Mouse (Mus musculus) left cerebral cortex, postnatal 36 days (tissue): ENCODE measurements around the gene Miga1. TPM values are rescaled to one million over a fixed set of nuclear protein-coding genes. Genes with fewer than 3 reads are reported as not detected.
A peak's percentile ranks its signal among the peaks of the same experiment; 100 is the strongest.
"Not testable (repeated sequence)": the region's sequence is repeated elsewhere in the genome, so short reads cannot be mapped to it uniquely, and the experiment has no call there.

Experiments used
- DNase-seq, 2 experiments: peaks; one replicate each; pipeline ENCODE4 v3.0.0; 2021 to 2022; ENCODE audit warnings: low spot score in 2 of 2, mixed read lengths in 1 of 2
- intact Hi-C: fragments of 180-260 bp; cut with DNase I; formaldehyde crosslinking; loops from one replicate; pipeline ENCODE4 v1.15.1; 2025
- total RNA-seq, 2 experiments: library from RNA; stranded (reverse); gene quantifications; 2 replicates each; pipeline ENCODE4 v1.2.3; 2021

Miga1 gene
- total RNA-seq, 2 experiments from 2014 or later: 74.2 to 79.3 TPM

- no peak for DNase-seq
- intact Hi-C loops: loop anchor here (10.0 kb wide), 1 partner anchor 50 kb away; no protein-coding TSS in a partner anchor
Observed at GRCm38 (mm10) chr3:152264374-152264773, 75.8 kb downstream of the Miga1 start.

- intact Hi-C loops: loop anchor here (10.0 kb wide), 1 partner anchor 53 kb away; no protein-coding TSS in a partner anchor
- no peak for DNase-seq
Observed at GRCm38 (mm10) chr3:152261948-152262347, 78.3 kb downstream of the Miga1 start.

- intact Hi-C loops: loop anchor here (10.0 kb wide), 1 partner anchor 53 kb away; no protein-coding TSS in a partner anchor
- no peak for DNase-seq
Observed at GRCm38 (mm10) chr3:152261436-152261835, 78.8 kb downstream of the Miga1 start.

- DNase-seq: no peak
- intact Hi-C loops: loop anchor here (10.0 kb wide), 1 partner anchor 54 kb away; no protein-coding TSS in a partner anchor
Observed at GRCm38 (mm10) chr3:152260362-152260761, 79.8 kb downstream of the Miga1 start.

- intact Hi-C loops: not testable (repeated sequence)
- DNase-seq: peak; percentile 62 to 70
Observed at GRCm38 (mm10) chr3:152259409-152259808, 80.8 kb downstream of the Miga1 start.

- DNase-seq: no peak
- intact Hi-C loops: no loop called here
Observed at GRCm38 (mm10) chr3:152257528-152257927, 82.7 kb downstream of the Miga1 start.

- no peak for DNase-seq
- intact Hi-C loops: no loop called here
Observed at GRCm38 (mm10) chr3:152250487-152250886, 89.7 kb downstream of the Miga1 start.

GRCm38 (mm10) chr3:152247708-152248107, 92.5 kb downstream of the Miga1 start:
- no peak for DNase-seq
- intact Hi-C loops: no loop called here

GRCm38 (mm10) chr3:152245273-152245910, 94.8 kb downstream of the Miga1 start:
- intact Hi-C loops: no loop called here
- no peak for DNase-seq

GRCm38 (mm10) chr3:152243304-152243703, 96.9 kb downstream of the Miga1 start:
- DNase-seq: no peak
- intact Hi-C loops: no loop called here

- no peak for DNase-seq
- intact Hi-C loops: no loop called here
Observed at GRCm38 (mm10) chr3:152241098-152241497, 99.1 kb downstream of the Miga1 start.

- no peak for DNase-seq
- intact Hi-C loops: no loop called here
Observed at GRCm38 (mm10) chr3:152239592-152239991, 100.6 kb downstream of the Miga1 start.

- no peak for DNase-seq
- intact Hi-C loops: no loop called here
Observed at GRCm38 (mm10) chr3:152238836-152239235, 101.4 kb downstream of the Miga1 start.

- DNase-seq: no peak
- intact Hi-C loops: no loop called here
Observed at GRCm38 (mm10) chr3:152235805-152236204, 104.4 kb downstream of the Miga1 start.

- DNase-seq: no peak
- intact Hi-C loops: no loop called here
Observed at GRCm38 (mm10) chr3:152235238-152235637, 105.0 kb downstream of the Miga1 start.

- DNase-seq: no peak
- intact Hi-C loops: no loop called here
Observed at GRCm38 (mm10) chr3:152231333-152232100, 108.7 kb downstream of the Miga1 start.

- no peak for DNase-seq
- intact Hi-C loops: no loop called here
Observed at GRCm38 (mm10) chr3:152229271-152229670, 110.9 kb downstream of the Miga1 start.

- intact Hi-C loops: no loop called here
- DNase-seq: no peak
Observed at GRCm38 (mm10) chr3:152228843-152229242, 111.4 kb downstream of the Miga1 start.

- intact Hi-C loops: no loop called here
Observed at GRCm38 (mm10) chr3:152225906-152226305, 114.3 kb downstream of the Miga1 start.

GRCm38 (mm10) chr3:152224918-152225317, 115.3 kb downstream of the Miga1 start:
- intact Hi-C loops: no loop called here

More at GRCm38 (mm10) chr3:152225906-152226305, 114.3 kb downstream of the Miga1 start:
- DNase-seq: no peak

More at GRCm38 (mm10) chr3:152224918-152225317, 115.3 kb downstream of the Miga1 start:
- DNase-seq: no peak
